In the genomic region with DNA sequence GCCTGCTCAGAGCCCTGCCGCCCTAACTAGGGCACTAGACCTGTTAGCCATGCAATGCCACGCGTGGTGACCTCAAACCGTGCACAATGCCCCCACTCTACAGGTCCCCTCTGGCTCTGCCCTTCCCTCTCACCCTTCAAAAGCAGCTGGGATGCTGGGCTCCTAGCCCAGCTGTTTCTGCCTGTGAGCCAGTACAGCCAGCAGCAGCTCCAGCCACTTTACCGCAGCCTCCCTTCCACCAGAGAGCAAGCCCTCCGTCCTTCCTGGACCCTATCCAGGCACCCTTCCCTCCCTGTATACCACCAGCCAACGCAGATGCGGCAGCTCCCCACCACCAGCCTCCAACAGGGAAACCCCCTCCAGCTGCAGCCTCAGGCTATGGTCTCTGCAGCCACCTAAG, we compare ENCODE assay signal across 22 mouse cellular contexts. TPM values are rescaled to one million over a fixed set of nuclear protein-coding genes. Genes with fewer than 3 reads are reported as not detected.
A peak's percentile ranks its signal among the peaks of the same experiment; 100 is the strongest.
DNase-seq lines count a peak whose midpoint lies in the region; ATAC-seq lines count a peak whose summit lies in the region.
"Had no signal": no experiment of that assay in that cellular context is flagged by ENCODE, and none has a peak within 500 bp of the region (broad histone marks: within the 10 kb centered on the region; RNA-seq: fewer than 3 reads in every experiment).

No protein-coding gene starts in this region.

- no peak overlapping the region for H3K4me3 ChIP-seq in embryonic facial prominence, embryonic 13.5 days
- H3K4me3 ChIP-seq in embryonic facial prominence, embryonic 10.5 days = no peak overlapping the region
- H3K4me3 ChIP-seq in hindbrain, embryonic 10.5 days = no peak overlapping the region
- no peak overlapping the region for H3K4me3 ChIP-seq in hindbrain, embryonic 12.5 days
- H3K4me3 ChIP-seq in midbrain, embryonic 13.5 days (replicated peaks) = no peak overlapping the region
- H3K4me3 ChIP-seq in midbrain, embryonic 14.5 days (replicated peaks; ENCODE audit: low read depth, low read length) = no peak overlapping the region
- no peak overlapping the region for H3K4me3 ChIP-seq in limb, embryonic 12.5 days (replicated peaks)
- H3K4me3 ChIP-seq: heart, embryonic 15.5 days; left cerebral cortex, adult 2 months; midbrain, embryonic 10.5 days had no signal

- ATAC-seq in embryonic facial prominence, embryonic 13.5 days (ENCODE audit: insufficient number of reproducible peaks, insufficient read depth, low FRiP score, low TSS enrichment, low read depth) = no peak
- no peak for ATAC-seq in hindbrain, embryonic 12.5 days (ENCODE audit: low FRiP score)
- ATAC-seq in midbrain, embryonic 13.5 days = no peak
- ATAC-seq in midbrain, embryonic 14.5 days (ENCODE audit: low FRiP score, low TSS enrichment) = no peak
- ATAC-seq in limb, embryonic 12.5 days (ENCODE audit: insufficient number of reproducible peaks, insufficient read depth, low FRiP score, low TSS enrichment, low read depth) = no peak

- WGBS in embryonic facial prominence, embryonic 13.5 days = 64% methylated on average over 8 of the region's 8 CpGs
- WGBS in embryonic facial prominence, embryonic 10.5 days = 62% methylated on average over 8 of the region's 8 CpGs
- WGBS in hindbrain, embryonic 10.5 days = 60% methylated on average over 8 of the region's 8 CpGs
- WGBS in hindbrain, embryonic 12.5 days = 69% methylated on average over 8 of the region's 8 CpGs
- 63% methylated on average over 8 of the region's 8 CpGs for WGBS in midbrain, embryonic 13.5 days
- WGBS in midbrain, embryonic 14.5 days = 61% methylated on average over 8 of the region's 8 CpGs
- WGBS in limb, embryonic 12.5 days = 65% methylated on average over 8 of the region's 8 CpGs

- 0 out of 2 replicates have a peak overlapping the region, but pooled peaks have one; percentile 16 for H3K27ac ChIP-seq in embryonic facial prominence, embryonic 13.5 days
- H3K27ac ChIP-seq in embryonic facial prominence, embryonic 10.5 days (replicated peaks) = no peak overlapping the region
- peak overlapping the region; percentile 62; the same call in 1 of the 2 replicates for H3K27ac ChIP-seq in hindbrain, embryonic 10.5 days
- H3K27ac ChIP-seq in hindbrain, embryonic 12.5 days = no peak overlapping the region
- H3K27ac ChIP-seq in midbrain, embryonic 13.5 days = 0 out of 2 replicates have a peak overlapping the region, but pooled peaks have one; percentile 10
- H3K27ac ChIP-seq in midbrain, embryonic 14.5 days (replicated peaks; ENCODE audit: low read depth, low read length) = no peak overlapping the region
- peak overlapping the region; percentile 35; the same call in 1 of the 2 replicates for H3K27ac ChIP-seq in limb, embryonic 12.5 days
- H3K27ac ChIP-seq: heart, embryonic 15.5 days; left cerebral cortex, adult 2 months; midbrain, embryonic 10.5 days; stomach, postnatal 0 days had no signal

- peak overlapping the region; percentile 52; the same call in 1 of the 2 replicates for H3K9ac ChIP-seq in embryonic facial prominence, embryonic 13.5 days
- H3K9ac ChIP-seq in hindbrain, embryonic 12.5 days = no peak overlapping the region
- no peak overlapping the region for H3K9ac ChIP-seq in midbrain, embryonic 13.5 days (replicated peaks)
- H3K9ac ChIP-seq in midbrain, embryonic 14.5 days (replicated peaks; ENCODE audit: low read length) = no peak overlapping the region
- peak overlapping the region; percentile 14; the same call in 1 of the 2 replicates for H3K9ac ChIP-seq in limb, embryonic 12.5 days (replicated peaks)
- H3K9ac ChIP-seq: heart, embryonic 15.5 days had no signal

- H3K27me3 ChIP-seq in embryonic facial prominence, embryonic 13.5 days = peaks cover 4% of the 10 kb centered on the region; the same call in 1 of the 2 replicates
- H3K27me3 ChIP-seq in embryonic facial prominence, embryonic 10.5 days (replicated peaks; ENCODE audit: low read depth, poor library complexity, severe bottlenecking) = peaks cover 15% of the 10 kb centered on the region
- no peaks in the 10 kb centered on the region for H3K27me3 ChIP-seq in hindbrain, embryonic 10.5 days (ENCODE audit: insufficient read depth, poor library complexity, severe bottlenecking)
- H3K27me3 ChIP-seq in hindbrain, embryonic 12.5 days = peaks cover 5% of the 10 kb centered on the region; the same call in 1 of the 2 replicates
- peaks cover 5% of the 10 kb centered on the region; the same call in 1 of the 2 replicates for H3K27me3 ChIP-seq in midbrain, embryonic 13.5 days
- no peaks in the 10 kb centered on the region for H3K27me3 ChIP-seq in midbrain, embryonic 14.5 days (ENCODE audit: control insufficient read depth, insufficient read depth, low read length)
- H3K27me3 ChIP-seq in limb, embryonic 12.5 days = peaks cover 4% of the 10 kb centered on the region; the same call in 1 of the 2 replicates

- H3K9me3 ChIP-seq in embryonic facial prominence, embryonic 13.5 days = no peaks in the 10 kb centered on the region
- no peaks in the 10 kb centered on the region for H3K9me3 ChIP-seq in embryonic facial prominence, embryonic 10.5 days
- H3K9me3 ChIP-seq in hindbrain, embryonic 10.5 days = no peaks in the 10 kb centered on the region
- H3K9me3 ChIP-seq in hindbrain, embryonic 12.5 days (replicated peaks) = no peaks in the 10 kb centered on the region
- H3K9me3 ChIP-seq in midbrain, embryonic 13.5 days = no peaks in the 10 kb centered on the region
- H3K9me3 ChIP-seq in midbrain, embryonic 14.5 days (ENCODE audit: control insufficient read depth, low read length) = no peaks in the 10 kb centered on the region
- H3K9me3 ChIP-seq in limb, embryonic 12.5 days = no peaks in the 10 kb centered on the region
- H3K9me3 ChIP-seq: heart, embryonic 15.5 days; midbrain, embryonic 10.5 days had no signal

- H3K4me2 ChIP-seq in embryonic facial prominence, embryonic 13.5 days = no peak overlapping the region
- H3K4me2 ChIP-seq in hindbrain, embryonic 12.5 days (replicated peaks) = no peak overlapping the region
- no peak overlapping the region for H3K4me2 ChIP-seq in midbrain, embryonic 13.5 days (replicated peaks)
- H3K4me2 ChIP-seq in midbrain, embryonic 14.5 days (ENCODE audit: low read length) = no peak overlapping the region
- no peak overlapping the region for H3K4me2 ChIP-seq in limb, embryonic 12.5 days
- H3K4me2 ChIP-seq: heart, embryonic 15.5 days had no signal

- DNase-seq in embryonic facial prominence, embryonic 10.5 days (ENCODE audit: low spot score) = no peak
- no peak for DNase-seq in hindbrain, embryonic 10.5 days (ENCODE audit: low spot score)
- DNase-seq in midbrain, embryonic 14.5 days = no peak
- DNase-seq in cerebellum, postnatal 25 days = no peak
- DNase-seq: adrenal gland, postnatal 14 days; cerebellum, adult 8-10 months; heart, postnatal 36 days; kidney, adult 11 months; kidney, postnatal 4 days; layer of hippocampus, adult 9-11 months; thymus, adult 2 months; thymus, postnatal 4 days had no signal

- H3K36me3 ChIP-seq in embryonic facial prominence, embryonic 13.5 days = no peaks in the 10 kb centered on the region
- H3K36me3 ChIP-seq in embryonic facial prominence, embryonic 10.5 days (replicated peaks) = no peaks in the 10 kb centered on the region
- H3K36me3 ChIP-seq in hindbrain, embryonic 10.5 days = no peaks in the 10 kb centered on the region
- H3K36me3 ChIP-seq in hindbrain, embryonic 12.5 days = no peaks in the 10 kb centered on the region
- H3K36me3 ChIP-seq in midbrain, embryonic 13.5 days = no peaks in the 10 kb centered on the region
- no peaks in the 10 kb centered on the region for H3K36me3 ChIP-seq in midbrain, embryonic 14.5 days (ENCODE audit: control insufficient read depth, insufficient read depth, low read length)
- H3K36me3 ChIP-seq in limb, embryonic 12.5 days = no peaks in the 10 kb centered on the region
- H3K36me3 ChIP-seq: heart, embryonic 15.5 days; midbrain, embryonic 10.5 days had no signal

- 0 out of 2 replicates have a peak, but pooled peaks cover 4% of the 10 kb centered on the region for H3K4me1 ChIP-seq in embryonic facial prominence, embryonic 13.5 days
- peaks cover 12% of the 10 kb centered on the region; the same call in 1 of the 2 replicates for H3K4me1 ChIP-seq in embryonic facial prominence, embryonic 10.5 days
- peaks cover 27% of the 10 kb centered on the region for H3K4me1 ChIP-seq in hindbrain, embryonic 10.5 days (replicated peaks)
- peaks cover 20% of the 10 kb centered on the region for H3K4me1 ChIP-seq in hindbrain, embryonic 12.5 days
- H3K4me1 ChIP-seq in midbrain, embryonic 13.5 days (replicated peaks) = peaks cover 23% of the 10 kb centered on the region
- H3K4me1 ChIP-seq in midbrain, embryonic 14.5 days (ENCODE audit: control insufficient read depth, insufficient read depth, low read length) = peaks cover 8% of the 10 kb centered on the region; the same call in 1 of the 2 replicates
- no peaks in the 10 kb centered on the region for H3K4me1 ChIP-seq in limb, embryonic 12.5 days (replicated peaks)
- H3K4me1 ChIP-seq: heart, embryonic 15.5 days had no signal

RNA-seq across cellular contexts. Expression of gene Elfn2, which starts 26.1 kb away (rescaled TPM):
- 0.06 TPM in 1 of 2 replicates, not detected in the other for polyA plus RNA-seq in embryonic facial prominence, embryonic 13.5 days (2015; fragmentation: Nextera tagmentation; extraction: Ambion mirVana)
- 0.05 and 0.16 TPM in 2 replicates for polyA plus RNA-seq in embryonic facial prominence, embryonic 10.5 days (2016; fragmentation: Nextera tagmentation; extraction: Ambion mirVana)
- 0.24 and 0.39 TPM in 2 replicates for polyA plus RNA-seq in hindbrain, embryonic 10.5 days (2016; fragmentation: Nextera tagmentation; extraction: Ambion mirVana)
- 2.4 and 2.5 TPM in 2 replicates for polyA plus RNA-seq in hindbrain, embryonic 12.5 days (2016; fragmentation: Nextera tagmentation; extraction: Ambion mirVana)
- polyA plus RNA-seq in midbrain, embryonic 13.5 days (2015; fragmentation: Nextera tagmentation; extraction: Ambion mirVana) = 3.0 and 3.3 TPM in 2 replicates
- polyA plus RNA-seq in midbrain, embryonic 14.5 days (2014; fragmentation: Nextera tagmentation; extraction: Ambion mirVana) = 4.0 and 8.1 TPM in 2 replicates
- polyA plus RNA-seq in limb, embryonic 12.5 days (2016; fragmentation: Nextera tagmentation; extraction: Ambion mirVana) = 0.03 and 0.27 TPM in 2 replicates
- polyA plus RNA-seq: liver, adult 2 months; liver, embryonic 16.5 days had no signal

Comparison
In these comparisons a context has a peak if more than half of its experiments do, and no peak if none do; other contexts are left out.
1. H3K27ac ChIP-seq: peak in embryonic facial prominence, embryonic 13.5 days (single experiment), hindbrain, embryonic 10.5 days (single experiment), midbrain, embryonic 13.5 days (single experiment) and limb, embryonic 12.5 days (single experiment); none in embryonic facial prominence, embryonic 10.5 days (single experiment), hindbrain, embryonic 12.5 days (single experiment) and midbrain, embryonic 14.5 days (single experiment).
2. H3K9ac ChIP-seq: peak in embryonic facial prominence, embryonic 13.5 days (single experiment) and limb, embryonic 12.5 days (single experiment); none in hindbrain, embryonic 12.5 days (single experiment), midbrain, embryonic 13.5 days (single experiment) and midbrain, embryonic 14.5 days (single experiment).